Mouse (Mus musculus): ENCODE measurements around the gene Sf3b1. TPM values are rescaled to one million over a fixed set of nuclear protein-coding genes. Genes with fewer than 3 reads are reported as not detected.

Gene Sf3b1
- polyA plus RNA-seq, 1 experiment, result 34.4 TPM

DNA sequence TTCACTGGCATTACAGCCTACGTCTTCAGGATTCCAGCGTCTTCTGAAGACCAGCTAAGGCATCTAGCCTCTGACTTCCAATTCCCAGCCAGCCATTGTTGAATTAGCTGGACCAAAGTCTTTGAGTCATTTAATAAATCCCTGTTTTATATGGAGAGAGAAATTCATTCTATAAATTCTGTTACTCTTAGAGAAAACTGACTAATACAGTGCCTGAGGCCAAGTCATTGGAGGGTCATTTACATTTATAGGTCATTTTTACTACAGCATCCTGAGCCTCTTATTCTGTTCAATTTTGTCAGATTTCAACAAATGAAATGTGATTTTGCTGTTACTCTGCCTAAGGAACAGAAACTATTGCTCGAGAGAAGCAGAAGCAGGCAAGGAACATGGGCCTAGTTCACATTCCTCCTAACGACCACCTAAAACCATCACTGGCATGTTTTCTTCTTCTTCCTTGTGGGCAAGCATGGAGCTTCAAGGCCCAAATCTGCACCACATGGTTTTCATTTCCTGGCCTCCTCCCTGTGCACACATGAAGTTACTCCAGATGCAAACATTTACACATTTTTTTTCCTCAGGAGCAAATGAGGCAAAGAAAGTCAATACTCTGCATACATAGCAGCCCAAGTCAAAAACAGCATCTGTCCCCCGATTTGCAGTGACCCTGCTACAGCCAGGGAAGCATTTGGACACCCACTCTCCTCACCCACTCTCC, 55.4 kb downstream of the Sf3b1 start:
- no peak for TF ChIP-seq GATA1 (IDR thresholded peaks at IDR 0.05; ENCODE audit: low read length)

DNA sequence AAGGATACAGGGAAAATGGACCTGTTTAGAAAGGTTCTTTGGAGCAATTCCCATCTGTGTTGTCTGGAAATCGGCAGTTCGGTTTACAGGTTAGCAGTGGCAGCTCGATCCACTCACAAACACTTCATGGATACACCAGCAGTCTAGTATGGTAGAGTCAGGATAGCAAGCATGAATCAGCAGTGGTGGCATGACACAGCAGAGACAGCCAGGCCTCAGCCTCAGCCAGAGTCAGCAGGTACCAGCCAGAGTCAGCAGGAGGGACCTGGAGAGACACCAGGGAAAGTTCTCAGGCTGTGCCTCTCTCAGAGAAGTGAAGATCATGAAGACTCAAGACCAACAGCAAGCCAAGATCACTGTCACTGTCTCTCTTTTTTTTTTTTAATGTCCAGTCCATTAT, 60.4 kb downstream of the Sf3b1 start:
- TF ChIP-seq GATA1 (IDR thresholded peaks at IDR 0.05; ENCODE audit: low read length), result no peak

DNA sequence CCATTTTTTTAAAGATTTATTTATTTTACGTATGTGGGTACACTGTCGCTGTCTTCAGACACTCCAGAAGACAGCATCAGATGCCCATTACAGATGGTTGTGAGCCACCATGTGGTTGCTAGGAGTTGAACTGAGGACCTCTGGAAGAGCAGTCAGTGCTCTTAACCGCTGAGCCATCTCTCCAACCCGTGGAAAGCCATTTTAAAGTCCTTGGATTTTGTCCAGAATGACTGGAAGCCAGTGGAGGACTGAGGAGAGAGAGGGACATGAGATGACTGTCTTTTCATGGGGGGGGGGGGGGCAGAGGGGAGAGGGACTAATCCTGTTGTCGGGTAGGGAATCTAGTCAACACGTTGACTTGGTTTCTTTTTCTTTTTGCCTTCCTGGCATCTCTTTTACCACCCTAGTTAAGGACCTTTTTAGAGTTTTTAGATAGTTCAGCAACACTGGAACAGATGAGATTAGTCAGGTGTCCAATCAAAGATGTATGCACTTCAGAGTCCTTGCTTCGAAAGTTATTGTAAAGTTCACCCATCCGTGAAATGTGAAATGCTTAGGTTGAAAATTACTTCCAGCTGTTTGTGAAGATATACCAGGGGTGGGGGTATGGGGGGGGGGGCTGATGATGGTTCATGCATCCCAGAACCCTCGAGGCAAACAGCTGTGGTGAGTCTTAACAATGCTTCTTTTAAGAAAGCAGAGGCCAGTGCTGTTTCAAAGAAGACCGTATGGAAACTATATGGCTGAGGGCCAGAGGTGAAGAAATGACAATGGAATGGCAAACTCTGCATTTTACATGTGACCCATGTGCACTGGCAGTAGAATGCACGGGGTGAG, 61.9 kb downstream of the Sf3b1 start:
- no peak for TF ChIP-seq GATA1 (IDR thresholded peaks at IDR 0.05; ENCODE audit: low read length)

DNA sequence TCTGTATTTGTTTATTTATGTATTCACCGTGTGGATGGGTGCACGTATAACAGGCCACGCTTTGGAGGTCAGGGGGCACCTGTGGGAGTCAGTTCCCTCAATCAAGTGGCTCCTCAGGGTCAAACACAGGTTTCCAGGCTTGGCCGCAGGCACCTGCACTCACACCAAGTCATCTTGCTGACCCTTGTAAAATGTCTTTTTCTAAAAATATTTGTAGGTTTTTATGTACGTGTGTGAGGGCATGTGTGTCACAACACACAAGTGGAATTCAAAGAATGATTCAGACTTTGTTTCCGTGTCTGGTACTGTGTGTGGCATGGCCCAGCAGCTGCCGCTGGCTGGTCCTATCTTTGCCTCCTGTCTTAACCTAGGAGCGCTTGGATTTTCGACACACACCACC, 65.6 kb downstream of the Sf3b1 start:
- no peak for TF ChIP-seq GATA1 (IDR thresholded peaks at IDR 0.05; ENCODE audit: low read length)

DNA sequence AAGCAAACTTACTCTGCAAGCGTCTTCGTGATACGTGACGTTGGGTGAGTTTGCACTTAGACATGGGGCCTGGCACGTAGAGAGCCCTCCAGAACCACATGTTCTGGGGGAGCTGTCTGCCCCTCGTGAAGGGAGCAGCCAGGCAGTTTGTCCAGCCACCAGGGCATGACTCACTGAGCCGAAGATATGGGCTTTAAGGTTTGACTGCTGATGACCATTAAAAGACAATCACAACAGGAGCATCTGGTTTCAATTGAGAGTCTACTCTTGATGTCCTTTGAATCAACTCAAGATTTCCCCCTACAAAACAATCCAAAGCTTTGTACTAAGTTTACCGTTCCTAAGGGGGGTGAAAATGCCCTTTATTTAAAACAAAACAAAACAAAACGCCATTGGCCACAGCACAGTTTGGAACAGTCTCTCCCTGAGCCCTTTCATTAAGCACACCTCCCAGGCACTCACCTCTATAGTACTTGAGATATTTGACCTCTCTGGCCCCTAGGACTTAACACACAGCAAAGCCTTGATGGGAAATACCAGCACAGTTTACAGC, 66.6 kb downstream of the Sf3b1 start:
- TF ChIP-seq GATA1 (IDR thresholded peaks at IDR 0.05; ENCODE audit: low read length), result no peak

DNA sequence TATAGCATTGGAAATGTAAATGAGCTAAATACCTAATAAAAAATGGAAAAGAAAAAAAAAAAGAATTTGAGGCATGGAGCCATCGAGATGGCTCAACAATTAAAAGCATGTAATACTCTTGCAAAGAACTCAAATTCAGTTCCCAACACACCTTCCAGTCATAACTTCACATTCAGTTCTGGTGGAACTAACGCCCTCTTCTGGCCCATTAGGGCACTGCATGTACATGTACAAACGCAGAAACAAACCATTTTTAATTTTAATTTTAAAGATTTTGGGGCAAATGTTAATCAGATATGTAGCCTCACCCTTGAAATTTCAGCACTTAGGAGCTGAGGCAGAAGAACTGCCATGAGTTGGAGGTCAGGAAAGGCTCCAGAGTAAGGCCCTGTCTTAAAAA, 68.8 kb downstream of the Sf3b1 start:
- no peak for TF ChIP-seq GATA1 (IDR thresholded peaks at IDR 0.05; ENCODE audit: low read length)

DNA sequence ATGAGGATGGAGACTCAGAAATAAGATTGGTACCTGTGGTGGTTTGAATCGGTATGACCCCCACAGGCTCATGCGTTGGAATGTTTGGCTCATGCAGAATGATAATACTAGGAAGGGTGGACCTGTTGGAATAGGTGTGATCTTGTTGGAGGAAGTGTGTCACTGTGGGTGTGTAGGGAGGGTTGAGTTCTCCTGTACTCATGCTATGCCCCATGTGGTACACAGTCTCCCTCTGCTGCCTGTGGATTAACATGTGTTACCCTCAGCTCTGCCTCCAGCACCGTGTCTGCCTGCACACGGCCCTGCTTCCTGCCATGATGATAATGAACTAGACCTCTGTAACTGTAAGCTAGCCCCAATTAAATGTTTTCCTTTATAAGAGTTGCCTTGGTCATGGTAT, 72.4 kb downstream of the Sf3b1 start:
- no peak for TF ChIP-seq GATA1 (IDR thresholded peaks at IDR 0.05; ENCODE audit: low read length)

DNA sequence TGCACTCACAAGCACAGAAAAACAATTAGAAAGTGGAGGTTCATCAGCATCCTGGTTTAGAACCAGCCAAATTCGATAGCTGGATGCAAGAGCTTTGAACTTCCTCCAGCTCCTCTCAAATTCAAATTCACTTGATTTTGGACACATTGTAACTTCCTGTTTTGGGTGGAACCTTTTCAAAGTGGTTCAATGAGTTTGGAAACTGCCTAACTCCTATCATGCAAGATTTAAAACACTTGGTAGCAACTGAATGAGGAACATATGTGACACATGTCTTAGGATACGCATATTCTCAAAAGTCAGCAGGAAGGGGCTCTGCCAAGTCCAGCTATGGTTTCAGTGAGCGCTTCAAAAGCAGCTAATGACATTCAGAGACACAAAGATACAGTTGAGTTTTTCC, 82.6 kb downstream of the Sf3b1 start:
- TF ChIP-seq GATA1 (IDR thresholded peaks at IDR 0.05; ENCODE audit: low read length), result no peak

DNA sequence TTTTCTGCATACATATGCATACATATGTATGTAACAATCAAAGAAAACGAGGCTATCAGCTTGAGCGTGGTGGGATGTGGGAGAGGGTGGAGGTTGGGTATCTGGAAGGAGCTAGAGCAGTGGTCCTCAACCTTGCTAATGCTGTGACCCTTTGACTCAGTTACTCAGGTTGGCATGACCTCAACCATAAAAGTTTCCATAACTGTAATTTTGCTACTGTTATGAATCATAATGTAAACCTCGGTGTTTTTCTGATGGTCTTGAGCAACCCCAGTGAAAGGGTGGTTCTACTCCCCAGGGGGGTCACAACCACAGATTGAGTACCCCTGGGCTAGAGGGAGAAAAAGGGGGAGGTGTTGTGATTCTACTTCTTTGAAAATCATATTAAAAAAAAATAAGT, 91.8 kb downstream of the Sf3b1 start:
- no peak for TF ChIP-seq GATA1 (IDR thresholded peaks at IDR 0.05; ENCODE audit: low read length)

Other genes with a start within 250 kb of the Sf3b1 start
- not detected in 2 replicates for gene Ankrd44, start 101.1 kb downstream of the Sf3b1 start, polyA plus RNA-seq (2012)
- gene Coq10b, start 25.3 kb upstream of the Sf3b1 start, polyA plus RNA-seq (2012), result 3.6 and 6.6 TPM in 2 replicates
- 169 and 223 TPM in 2 replicates for gene Hspe1, start 60.7 kb upstream of the Sf3b1 start, polyA plus RNA-seq (2012)
- 135 and 145 TPM in 2 replicates for gene Hspd1, start 60.8 kb upstream of the Sf3b1 start, polyA plus RNA-seq (2012)
- gene Mob4, start 103.8 kb upstream of the Sf3b1 start, polyA plus RNA-seq (2012), result 7.5 and 12.5 TPM in 2 replicates
- gene Rftn2, start 199.3 kb upstream of the Sf3b1 start, polyA plus RNA-seq (2012), result 0.03 TPM in 1 of 2 replicates, not detected in the other
- gene Mars2, start 209.7 kb upstream of the Sf3b1 start, polyA plus RNA-seq (2012), result 3.8 and 4.1 TPM in 2 replicates